Mouse (Mus musculus): ENCODE data around the gene S100pbp.

DNA sequence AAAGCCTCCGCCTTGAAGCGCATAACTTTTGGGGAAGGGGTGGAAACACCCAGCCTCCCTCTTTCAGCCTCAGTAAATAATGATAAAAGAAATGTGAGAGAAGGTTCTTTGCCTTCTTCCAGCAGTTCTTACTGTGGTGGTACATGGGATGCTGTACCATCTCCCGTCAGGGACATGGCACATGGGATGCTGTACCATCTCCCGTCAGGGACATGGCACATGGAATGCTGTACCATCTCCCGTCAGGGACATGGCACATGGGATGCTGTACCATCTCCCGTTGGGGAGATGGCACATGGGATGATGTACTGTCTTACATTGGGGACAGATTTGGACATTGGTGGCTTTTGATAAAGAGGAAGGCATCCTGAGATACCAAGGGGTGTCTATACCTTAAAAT lies 8.0 kb upstream of the S100pbp start:
- TF ChIP-seq FLI1 (IDR thresholded peaks at IDR 0.05; ENCODE audit: low read length) (no peak), GATA1 (IDR thresholded peaks at IDR 0.05; ENCODE audit: borderline replicate concordance, low read length) (no peak)

Data from megakaryocyte, embryonic 14.5 days (primary cell).